Mouse (Mus musculus) liver, postnatal 0 days (tissue): ENCODE results near the gene Defb39. TPM values are rescaled to one million over a fixed set of nuclear protein-coding genes. Genes with fewer than 3 reads are reported as not detected.

Source experiments
- ATAC-seq: fragments of 200-750 bp; cut with Nextera tagmentation; 2 replicates; pipeline ENCODE4 v1.8.0; 2017; ENCODE audit warnings: mild to moderate bottlenecking, moderate library complexity
- DNase-seq: peaks from one replicate; pipeline ENCODE4 v3.0.0-alpha.2; 2016
- H3K27ac ChIP-seq: fragments of 300-500 bp; sonication (generic); 2 replicates; pipeline ENCODE4 v1.5.1; 2014; ENCODE audit warnings: antibody characterized with exemption, moderate library complexity, mild to moderate bottlenecking, low read depth
- H3K27me3 ChIP-seq: fragments of 300-500 bp; sonication (generic); 2 replicates; pipeline ENCODE4 v1.6.1; 2014; ENCODE audit warnings: low read length, control low read depth, mixed read lengths; ENCODE audit not compliant: insufficient read depth
- H3K36me3 ChIP-seq: fragments of 300-500 bp; sonication (generic); replicated peaks from 2 replicates; pipeline ENCODE4 v1.6.1; 2014; ENCODE audit warnings: mild to moderate bottlenecking, control low read depth, low read length, moderate library complexity, mixed read lengths; ENCODE audit not compliant: insufficient read depth
- H3K4me1 ChIP-seq: fragments of 300-500 bp; sonication (generic); 2 replicates; pipeline ENCODE4 v1.6.1; 2014; ENCODE audit warnings: antibody characterized with exemption, mild to moderate bottlenecking, control low read depth; ENCODE audit not compliant: insufficient read depth
- H3K4me2 ChIP-seq: fragments of 300-500 bp; sonication (generic); 2 replicates; pipeline ENCODE4 v1.6.1; 2014; ENCODE audit warnings: low read depth, mild to moderate bottlenecking, low read length, moderate library complexity, mixed read lengths
- H3K4me3 ChIP-seq: fragments of 300-500 bp; sonication (generic); 2 replicates; pipeline ENCODE4 v1.5.1; 2014; ENCODE audit warnings: low read depth, low read length
- H3K9ac ChIP-seq: fragments of 300-500 bp; sonication (generic); replicated peaks from 2 replicates; pipeline ENCODE4 v1.6.1; 2014; ENCODE audit warnings: mild to moderate bottlenecking, moderate library complexity
- H3K9me3 ChIP-seq: fragments of 300-500 bp; sonication (generic); 2 replicates; pipeline ENCODE4 v1.6.1; 2016; ENCODE audit warnings: mild to moderate bottlenecking, control low read depth, low read length, mixed read lengths
- CTCF ChIP-seq: sonication (generic); IDR thresholded peaks from 2 replicates; pipeline ENCODE4 v1.5.1; 2016; ENCODE audit warnings: antibody characterized with exemption, low read depth
- EP300 ChIP-seq: IDR thresholded peaks from 2 replicates; pipeline ENCODE4 v1.6.1; 2016; ENCODE audit warnings: antibody characterized with exemption, low read depth, mild to moderate bottlenecking
- WGBS: fragments of 180-500 bp; shearing (Covaris S2); extraction: QIAGEN DNeasy Blood & Tissue Kit; methylation state at CpG from one replicate; pipeline ENCODE4 v1.1.7; 2014; ENCODE audit not compliant: insufficient replicate concordance; 5-methylcytosine and 5-hydroxymethylcytosine counted together
- polyA plus RNA-seq: library from polyadenylated mRNA; unstranded; fragments of >200 nt; fragmentation: Nextera tagmentation; extraction: Ambion mirVana; gene quantifications from 2 replicates; pipeline ENCODE4 v1.2.1, GENCODE M21; 2015

Defb39 gene
- not detected in 2 replicates for polyA plus RNA-seq

DNA sequence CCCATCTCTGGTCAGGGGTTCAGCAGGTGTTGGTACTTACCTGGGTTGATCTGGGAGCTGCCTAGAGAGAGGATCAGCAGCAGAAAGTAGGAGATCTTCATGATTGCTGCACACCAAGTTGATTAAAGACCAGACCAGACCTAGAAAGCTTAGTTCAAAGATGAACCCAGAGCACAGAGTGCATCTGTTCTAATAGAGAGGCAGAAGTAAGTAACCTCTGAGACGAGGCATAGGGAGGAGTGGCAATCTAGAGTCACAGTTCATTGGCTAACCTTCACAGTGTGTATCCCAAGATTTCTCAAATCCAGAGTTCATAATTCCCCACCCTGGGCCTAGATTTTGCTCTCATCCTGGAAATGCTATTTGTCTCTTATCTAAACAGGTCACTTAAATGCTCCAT is at the start of gene Defb39:
TSS of gene Defb39 (minus strand) at position 101 of the 400 bp plus-strand sequence.
- Histone ChIP-seq H3K9ac (no peak within 1 kb of the TSS), H3K4me3 (no peak within 1 kb of the TSS), H3K36me3 (no peaks in the 10 kb centered on the region), H3K9me3 (no peaks in the 10 kb centered on the region), H3K27me3 (no peaks in the 10 kb centered on the region), H3K27ac (no peak within 1 kb of the TSS), H3K4me1 (no peaks in the 10 kb centered on the region), H3K4me2 (no peak within 1 kb of the TSS)
- 48% methylated on average over 1 of the region's 1 CpGs for WGBS
- ATAC-seq (no peak), DNase-seq (no peak)
- TF ChIP-seq EP300, result no peak
- no peak for TF ChIP-seq CTCF

DNA sequence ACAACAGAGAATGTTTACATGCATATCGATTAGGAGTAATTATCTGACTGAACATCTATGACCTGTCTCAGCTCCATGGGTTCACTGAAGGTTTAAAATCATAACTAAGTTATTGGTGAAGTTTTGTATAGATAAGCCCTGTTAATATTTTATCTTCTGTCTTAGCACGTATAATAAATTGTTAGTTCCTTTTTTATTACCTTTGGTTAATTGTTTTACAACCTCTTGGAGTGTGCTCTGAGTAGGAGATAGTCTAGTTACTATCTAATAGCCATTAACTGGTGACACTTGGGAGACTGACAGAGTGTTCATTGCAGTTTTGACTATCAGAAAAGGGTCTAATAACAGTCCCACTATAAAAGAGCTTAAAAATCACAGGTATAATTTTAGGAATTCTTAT is 1.4 kb upstream of the Defb39 start:
- TF ChIP-seq EP300 (no peak), CTCF (no peak)
- no peak overlapping the region for H3K27ac ChIP-seq
- H3K4me1 ChIP-seq, result no peaks in the 10 kb centered on the region
- H3K27me3 ChIP-seq, result no peaks in the 10 kb centered on the region
- 70% methylated on average over 2 of the region's 2 CpGs for WGBS
- H3K9me3 ChIP-seq, result no peaks in the 10 kb centered on the region
- no peak overlapping the region for H3K4me2 ChIP-seq
- DNase-seq, result no peak
- H3K9ac ChIP-seq, result no peak overlapping the region
- H3K36me3 ChIP-seq, result no peaks in the 10 kb centered on the region
- H3K4me3 ChIP-seq, result no peak overlapping the region
- ATAC-seq, result no peak

DNA sequence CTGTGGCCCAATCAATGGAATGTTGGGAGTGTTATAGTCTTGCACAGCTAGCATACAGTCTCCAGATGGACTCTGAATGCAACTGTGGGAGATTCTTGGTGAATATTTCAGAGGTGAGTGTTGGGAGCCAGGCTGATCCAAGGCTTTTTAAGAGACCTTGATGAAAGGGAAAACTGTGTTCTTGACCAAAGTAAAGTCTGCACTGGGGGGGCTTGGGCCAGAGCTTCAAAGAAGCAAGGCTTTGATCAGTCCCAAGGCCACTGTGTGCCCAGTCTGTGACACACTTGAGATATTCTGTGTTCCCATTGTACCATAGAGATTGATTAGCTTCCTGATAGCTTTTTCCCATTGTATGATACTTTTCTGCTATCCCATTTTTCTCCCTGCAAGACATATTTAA is 1.7 kb downstream of the Defb39 start:
- Histone ChIP-seq H3K9ac (no peak overlapping the region), H3K27me3 (no peaks in the 10 kb centered on the region), H3K36me3 (no peaks in the 10 kb centered on the region), H3K4me2 (no peak overlapping the region), H3K4me1 (no peaks in the 10 kb centered on the region), H3K4me3 (no peak overlapping the region), H3K27ac (no peak overlapping the region), H3K9me3 (no peaks in the 10 kb centered on the region)
- no peak for DNase-seq
- TF ChIP-seq CTCF (no peak), EP300 (no peak)
- ATAC-seq, result no peak

DNA sequence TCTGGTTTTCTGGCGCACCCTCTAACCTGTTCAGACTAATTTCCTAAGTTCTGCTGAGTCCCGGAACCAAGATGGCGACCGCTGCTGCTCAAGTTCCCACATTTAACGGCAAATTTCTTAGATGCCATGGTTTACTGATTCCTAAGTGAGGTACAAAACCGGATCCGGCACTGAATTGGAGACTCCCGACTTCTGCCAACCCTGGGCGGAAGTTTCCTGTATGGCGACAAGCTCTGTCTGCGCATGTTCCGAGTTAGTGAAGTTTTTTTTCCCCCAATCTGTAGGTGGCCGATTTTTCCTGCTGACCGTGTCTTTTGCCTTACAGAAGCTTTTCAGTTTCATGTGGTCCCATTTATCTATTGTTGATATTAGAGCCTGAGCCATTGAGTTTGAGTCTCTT is 19.4 kb downstream of the Defb39 start:
- DNase-seq, result no peak
- Histone ChIP-seq H3K4me2 (no peak overlapping the region), H3K9me3 (no peaks in the 10 kb centered on the region), H3K27ac (no peak overlapping the region), H3K36me3 (no peaks in the 10 kb centered on the region), H3K27me3 (no peaks in the 10 kb centered on the region), H3K4me3 (no peak overlapping the region), H3K9ac (no peak overlapping the region), H3K4me1 (no peaks in the 10 kb centered on the region)
- no peak for TF ChIP-seq EP300
- TF ChIP-seq CTCF, result no peak
- 88% methylated on average over 13 of the region's 14 CpGs for WGBS
- no peak for ATAC-seq

DNA sequence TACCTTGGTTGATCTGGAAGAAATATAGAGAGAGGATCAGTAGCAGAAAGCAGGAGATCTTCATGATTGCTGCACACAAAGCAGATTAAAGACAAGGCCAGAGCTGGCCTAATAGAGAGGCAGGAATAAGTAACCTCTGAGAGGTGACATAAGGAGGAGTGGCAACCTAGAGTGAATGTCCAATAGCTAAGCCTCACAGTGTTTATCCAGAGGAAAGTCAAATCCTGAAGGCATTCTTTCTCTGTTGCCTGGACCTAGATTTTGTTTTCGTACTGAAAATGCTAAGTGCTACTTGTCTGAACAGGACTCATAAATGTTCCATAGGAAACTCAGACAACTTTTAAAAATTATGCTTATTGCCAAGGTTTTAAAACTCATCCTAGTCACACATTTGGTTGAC is 38.1 kb downstream of the Defb39 start, which contains the start of gene Defb38:
TSS of gene Defb38 (minus strand) at position 101 of the 400 bp plus-strand sequence.
- no peaks in the 10 kb centered on the region for H3K4me1 ChIP-seq
- H3K36me3 ChIP-seq, result no peaks in the 10 kb centered on the region
- H3K27ac ChIP-seq, result no peak within 1 kb of the TSS
- H3K9me3 ChIP-seq, result no peaks in the 10 kb centered on the region
- 73% methylated on average over 1 of the region's 1 CpGs for WGBS
- H3K4me3 ChIP-seq, result no peak within 1 kb of the TSS
- no peak within 1 kb of the TSS for H3K9ac ChIP-seq
- ATAC-seq, result no peak
- no peak for TF ChIP-seq CTCF
- TF ChIP-seq EP300, result no peak
- H3K27me3 ChIP-seq, result no peaks in the 10 kb centered on the region
- no peak for DNase-seq
- no peak within 1 kb of the TSS for H3K4me2 ChIP-seq

Other genes starting within 250 kb of the Defb39 start
- not detected in 2 replicates for gene Defb40, start 86.6 kb downstream of the Defb39 start, polyA plus RNA-seq
- gene Defb37, start 73.8 kb downstream of the Defb39 start, polyA plus RNA-seq, result not detected in 2 replicates
- not detected in 2 replicates for gene Defb38, start 38.2 kb downstream of the Defb39 start, polyA plus RNA-seq
- gene Defb12, start 50.0 kb upstream of the Defb39 start, polyA plus RNA-seq, result not detected in 2 replicates
- gene Defb34, start 58.9 kb upstream of the Defb39 start, polyA plus RNA-seq, result not detected in 2 replicates
- not detected in 2 replicates for gene Gm45826, start 76.0 kb upstream of the Defb39 start, polyA plus RNA-seq
- not detected in 2 replicates for gene Defb14, start 129.5 kb upstream of the Defb39 start, polyA plus RNA-seq
- gene Defb4, start 133.9 kb upstream of the Defb39 start, polyA plus RNA-seq, result not detected in 2 replicates
- gene Defb6, start 160.7 kb upstream of the Defb39 start, polyA plus RNA-seq, result not detected in 2 replicates
- not detected in 2 replicates for gene Defb46, start 175.1 kb upstream of the Defb39 start, polyA plus RNA-seq
- gene Defb5, start 182.8 kb upstream of the Defb39 start, polyA plus RNA-seq, result not detected in 2 replicates
- not detected in 2 replicates for gene Defb3, start 228.6 kb upstream of the Defb39 start, polyA plus RNA-seq